Mouse (Mus musculus) kidney, adult 2 months (tissue): Measurements from ENCODE around the gene Gramd1b.

Source experiments
- CTCF ChIP-seq: fragments of 200-500 bp; conservative IDR thresholded peaks from 2 replicates; pipeline ENCODE4 v1.5.1; 2011; ENCODE audit warnings: low read depth, mild to moderate bottlenecking, control low read depth, low read length, moderate library complexity, mixed read lengths; ENCODE audit not compliant: insufficient read depth, insufficient read length
- POLR2A ChIP-seq: fragments of 200-500 bp; IDR thresholded peaks from one replicate; pipeline ENCODE4 v1.6.1; 2011; ENCODE audit warnings: low read depth, low read length, control low read depth

- TF ChIP-seq CTCF: no peak
- TF ChIP-seq POLR2A: no peak
Observed at GRCm38 (mm10) chr9:40396171-40396570, 135.0 kb downstream of the Gramd1b start.
